Mouse (Mus musculus) stomach, postnatal 0 days (tissue): Measurements from ENCODE around the gene Cfap99.

ENCODE experiments used
- CTCF ChIP-seq: IDR thresholded peaks from 2 replicates; pipeline ENCODE4 v1.5.1; 2016; ENCODE audit warnings: antibody characterized with exemption, low read depth, mild to moderate bottlenecking, moderate library complexity
- EP300 ChIP-seq: optimal IDR thresholded peaks from 2 replicates; pipeline ENCODE3; 2016; ENCODE audit warnings: antibody characterized with exemption

DNA sequence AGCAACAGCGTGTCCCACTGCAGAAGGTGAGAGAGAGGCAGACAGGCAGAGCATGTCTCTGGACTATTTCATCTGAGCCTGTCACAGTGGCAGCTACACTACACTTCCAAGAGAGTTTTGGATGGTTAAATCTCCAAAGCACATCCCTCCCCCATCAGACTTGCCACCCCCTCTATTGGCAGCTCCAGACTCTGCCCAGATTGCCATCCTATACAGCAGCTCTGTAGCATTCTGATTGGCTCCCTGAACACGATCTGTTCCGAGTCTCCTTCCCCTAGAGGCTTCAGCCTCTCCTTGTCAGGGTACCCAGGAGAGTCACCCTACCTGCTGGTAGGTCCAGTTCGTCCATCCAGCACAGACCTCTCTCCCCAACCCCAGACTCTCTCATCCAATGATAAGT, 9.7 kb downstream of the Cfap99 start:
- TF ChIP-seq CTCF (no peak), EP300 (no peak)
